Mouse (Mus musculus) liver, postnatal 0 days (tissue): ENCODE data around the gene Pax8.

Experiments used
- CTCF ChIP-seq: sonication (generic); IDR thresholded peaks from 2 replicates; pipeline ENCODE4 v1.5.1; 2016; ENCODE audit warnings: antibody characterized with exemption, low read depth
- EP300 ChIP-seq: IDR thresholded peaks from 2 replicates; pipeline ENCODE4 v1.6.1; 2016; ENCODE audit warnings: antibody characterized with exemption, low read depth, mild to moderate bottlenecking

GRCm38 (mm10) chr2:24422815-24423214 is 52.6 kb downstream of the Pax8 start:
- TF ChIP-seq CTCF (no peak), EP300 (no peak)
